Mouse (Mus musculus) liver, embryonic 11.5 days (tissue): ENCODE measurements around the gene Bsph1. TPM values are rescaled to one million over a fixed set of nuclear protein-coding genes. Genes with fewer than 3 reads are reported as not detected.
"Not testable (repeated sequence)": the region's sequence is repeated elsewhere in the genome, so short reads cannot be mapped to it uniquely, and the experiment has no call there.

ENCODE experiments used
- ATAC-seq: fragments of 200-750 bp; cut with Nextera tagmentation; replicated peaks from 2 replicates; pipeline ENCODE4 v1.8.0; 2017; ENCODE audit warnings: moderate number of reproducible peaks, mild to moderate bottlenecking, moderate TSS enrichment, moderate library complexity; ENCODE audit not compliant: low FRiP score
- DNase-seq: peaks from one replicate; pipeline ENCODE4 v3.0.0-alpha.2; 2017; ENCODE audit warnings: low spot score
- H3K27ac ChIP-seq: fragments of 300-500 bp; sonication (generic); 2 replicates; pipeline ENCODE4 v1.5.1; 2014; ENCODE audit warnings: mild to moderate bottlenecking, low read depth, low read length, control low read depth
- H3K27me3 ChIP-seq: fragments of 300-500 bp; sonication (generic); replicated peaks from 2 replicates; pipeline ENCODE4 v1.6.1; 2014; ENCODE audit warnings: low read length, mixed read lengths; ENCODE audit not compliant: control insufficient read depth, insufficient read depth
- H3K36me3 ChIP-seq: fragments of 300-500 bp; sonication (generic); 2 replicates; pipeline ENCODE4 v1.6.1; 2014; ENCODE audit warnings: mild to moderate bottlenecking, low read length, moderate library complexity, mixed read lengths; ENCODE audit not compliant: control insufficient read depth, insufficient read depth
- H3K4me1 ChIP-seq: fragments of 300-500 bp; sonication (generic); replicated peaks from 2 replicates; pipeline ENCODE4 v1.6.1; 2014; ENCODE audit warnings: low read length, mixed read lengths; ENCODE audit not compliant: control insufficient read depth, insufficient read depth
- H3K4me2 ChIP-seq: fragments of 300-500 bp; sonication (generic); 2 replicates; pipeline ENCODE4 v1.6.1; 2014; ENCODE audit warnings: mild to moderate bottlenecking, control low read depth, moderate library complexity
- H3K4me3 ChIP-seq: fragments of 300-500 bp; sonication (generic); 2 replicates; pipeline ENCODE4 v1.5.1; 2014; ENCODE audit warnings: low read depth, low read length, control low read depth
- H3K9ac ChIP-seq: fragments of 300-500 bp; sonication (generic); 2 replicates; pipeline ENCODE4 v1.6.1; 2014; ENCODE audit warnings: low read depth, low read length, control low read depth
- H3K9me3 ChIP-seq: fragments of 300-500 bp; sonication (generic); 2 replicates; pipeline ENCODE4 v1.6.1; 2016; ENCODE audit warnings: low read length, inconsistent platforms, mixed read lengths; ENCODE audit not compliant: control insufficient read depth
- WGBS: fragments of 180-500 bp; shearing (Covaris S2); extraction: QIAGEN DNeasy Blood & Tissue Kit; methylation state at CpG from one replicate; pipeline ENCODE4 v1.1.7; 2014; 5-methylcytosine and 5-hydroxymethylcytosine counted together
- polyA plus RNA-seq: library from polyadenylated mRNA; unstranded; fragments of >200 nt; fragmentation: Nextera tagmentation; extraction: Ambion mirVana; gene quantifications from 2 replicates; pipeline ENCODE4 v1.2.1, GENCODE M21; 2014

Gene Bsph1
- not detected in 2 replicates for polyA plus RNA-seq

GRCm38 (mm10) chr7:13450541-13450940 lies at the start of gene Bsph1:
TSS of gene Bsph1 (plus strand) at chr7:13450841.
- WGBS, result no CpG with 5 or more reads among the region's 1 CpGs

GRCm38 (mm10) chr7:13511539-13511938 lies 60.9 kb downstream of the Bsph1 start:
- no peak for ATAC-seq
- WGBS, result 52% methylated on average over 1 of the region's 1 CpGs

More at GRCm38 (mm10) chr7:13450541-13450940, at the start of gene Bsph1:
- H3K9me3 ChIP-seq, H3K36me3 ChIP-seq, H3K4me3 ChIP-seq, H3K9ac ChIP-seq, H3K27me3 ChIP-seq, H3K4me2 ChIP-seq, H3K4me1 ChIP-seq, H3K27ac ChIP-seq, DNase-seq, ATAC-seq: not testable (repeated sequence)

More at GRCm38 (mm10) chr7:13511539-13511938, 60.9 kb downstream of the Bsph1 start:
- DNase-seq, result no peak
- no peak overlapping the region for H3K4me2 ChIP-seq
- H3K4me1 ChIP-seq, result no peaks in the 10 kb centered on the region
- no peaks in the 10 kb centered on the region for H3K9me3 ChIP-seq
- no peaks in the 10 kb centered on the region for H3K36me3 ChIP-seq
- no peak overlapping the region for H3K9ac ChIP-seq
- no peak overlapping the region for H3K4me3 ChIP-seq
- no peak overlapping the region for H3K27ac ChIP-seq
- no peaks in the 10 kb centered on the region for H3K27me3 ChIP-seq

Other genes with a start within 250 kb of the Bsph1 start
- gene Vmn1r89, start 237.8 kb upstream of the Bsph1 start, polyA plus RNA-seq, result not detected in 2 replicates
- 171 and 177 TPM in 2 replicates for gene Lig1, start 173.6 kb upstream of the Bsph1 start, polyA plus RNA-seq
- gene Zswim9, start 172.1 kb upstream of the Bsph1 start, polyA plus RNA-seq, result 2.9 and 4.0 TPM in 2 replicates
- gene Pla2g4c, start 126.2 kb upstream of the Bsph1 start, polyA plus RNA-seq, result 1.3 and 2.1 TPM in 2 replicates
- gene Cabp5, start 52.7 kb upstream of the Bsph1 start, polyA plus RNA-seq, result 0.14 TPM in 1 of 2 replicates, not detected in the other
- gene Bsph2, start 120.2 kb downstream of the Bsph1 start, polyA plus RNA-seq, result not detected in 2 replicates
- gene Sult2a5, start 173.1 kb downstream of the Bsph1 start, polyA plus RNA-seq, result not detected in 2 replicates